Mouse (Mus musculus): ENCODE measurements around the gene Crot. TPM values are rescaled to one million over a fixed set of nuclear protein-coding genes. Genes with fewer than 3 reads are reported as not detected.
"Not testable (repeated sequence)": the region's sequence is repeated elsewhere in the genome, so short reads cannot be mapped to it uniquely, and the experiment has no call there.

The Crot gene
- total RNA-seq (2021): 10 to 100 TPM; 22.6 to 25.2 TPM

DNA sequence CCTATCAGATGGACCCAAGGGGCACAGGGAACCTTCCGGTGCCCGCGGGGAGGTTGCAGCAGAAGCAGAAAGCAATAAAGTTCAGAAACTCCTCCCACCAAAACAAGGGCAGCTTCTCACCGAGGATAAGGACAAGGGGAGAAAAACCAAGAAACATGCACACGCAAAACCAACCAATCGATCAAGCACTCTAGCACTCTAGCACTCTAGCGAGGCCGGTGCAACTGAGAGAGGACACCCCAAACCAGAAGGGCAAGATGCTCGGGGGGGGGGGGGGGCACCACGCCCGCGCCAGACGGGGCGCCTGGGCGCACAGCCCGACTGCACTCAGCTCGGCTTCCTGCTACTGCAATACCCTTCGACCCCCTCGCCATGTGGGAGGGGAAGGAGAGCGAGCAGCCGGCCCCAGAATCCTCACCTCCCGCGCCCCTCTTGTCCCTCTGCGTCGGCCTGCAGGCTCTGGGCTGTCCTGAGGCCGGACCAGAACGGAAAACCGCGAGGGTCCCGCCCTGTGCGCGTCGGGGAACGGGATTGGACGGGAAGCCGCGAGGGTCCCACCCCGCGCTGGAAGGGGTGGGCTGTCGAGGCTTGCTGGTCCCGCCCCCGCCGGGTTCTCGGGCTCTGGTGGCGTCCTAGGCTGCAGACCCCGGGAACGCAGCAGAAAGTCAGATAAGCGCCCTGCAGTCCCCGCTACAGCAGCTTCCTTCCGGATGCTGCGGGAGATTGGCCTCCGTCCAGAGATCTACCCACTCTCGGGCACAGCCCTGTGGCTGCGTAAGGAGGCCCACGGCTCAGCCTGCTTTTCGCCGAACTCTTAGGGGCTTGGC is at the start of gene Crot:
TSS of gene Crot (minus strand) at position 639 of the 827 bp plus-strand sequence.
- intact Hi-C loops (cut with DNase I): loop anchor here (5.0 kb wide), 3 partner anchors 105 to 165 kb away; partner anchors contain the start of genes Dmtf1 and Tmem243
- peak; percentile 91 for DNase-seq (ENCODE audit: low spot score)

DNA sequence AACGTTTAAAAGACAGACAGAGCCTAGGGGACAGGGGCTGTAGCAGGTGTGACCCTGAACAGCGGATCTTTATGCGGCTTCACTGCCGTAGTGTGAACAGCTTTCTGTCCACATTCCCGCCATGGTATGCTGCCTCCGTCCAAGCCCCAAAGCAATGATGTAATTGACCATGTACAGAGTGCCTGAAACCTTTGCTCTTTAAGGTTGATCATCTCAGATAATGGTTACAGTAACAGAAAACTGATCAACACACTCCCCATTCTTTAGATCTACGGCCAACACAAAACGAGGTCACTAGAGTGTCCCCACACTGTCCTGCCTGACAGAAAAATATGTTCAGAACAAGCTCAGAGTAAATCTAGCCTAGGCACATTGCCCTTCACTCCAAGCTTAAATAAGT is 48.8 kb upstream of the Crot start:
- DNase-seq (ENCODE audit: low spot score): no peak
- intact Hi-C loops (cut with DNase I): loop anchor here (10.0 kb wide), 2 partner anchors 101 to 551 kb away; no protein-coding TSS in a partner anchor

DNA sequence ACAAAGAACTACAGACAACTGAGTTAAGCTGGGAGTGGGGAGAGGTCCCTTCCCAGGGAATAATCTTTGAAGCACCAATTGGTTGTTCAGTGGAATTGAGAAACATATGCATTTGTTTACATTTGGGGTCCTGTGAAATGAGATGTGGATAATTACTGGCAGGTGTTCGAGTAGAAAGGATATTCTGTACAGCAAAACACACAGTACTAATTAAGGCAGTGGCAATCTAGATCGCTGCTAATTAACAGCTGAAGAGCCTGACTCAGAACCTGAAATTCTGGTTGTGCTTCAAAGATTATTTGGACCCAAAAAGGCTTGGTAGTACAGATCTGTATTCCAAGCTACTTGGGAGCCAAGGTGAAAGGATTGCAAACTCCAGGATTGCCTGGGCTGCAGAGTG is 47.7 kb upstream of the Crot start:
- no peak for DNase-seq (ENCODE audit: low spot score)
- intact Hi-C loops (cut with DNase I): loop anchor here (10.0 kb wide), 2 partner anchors 100 to 550 kb away; no protein-coding TSS in a partner anchor

DNA sequence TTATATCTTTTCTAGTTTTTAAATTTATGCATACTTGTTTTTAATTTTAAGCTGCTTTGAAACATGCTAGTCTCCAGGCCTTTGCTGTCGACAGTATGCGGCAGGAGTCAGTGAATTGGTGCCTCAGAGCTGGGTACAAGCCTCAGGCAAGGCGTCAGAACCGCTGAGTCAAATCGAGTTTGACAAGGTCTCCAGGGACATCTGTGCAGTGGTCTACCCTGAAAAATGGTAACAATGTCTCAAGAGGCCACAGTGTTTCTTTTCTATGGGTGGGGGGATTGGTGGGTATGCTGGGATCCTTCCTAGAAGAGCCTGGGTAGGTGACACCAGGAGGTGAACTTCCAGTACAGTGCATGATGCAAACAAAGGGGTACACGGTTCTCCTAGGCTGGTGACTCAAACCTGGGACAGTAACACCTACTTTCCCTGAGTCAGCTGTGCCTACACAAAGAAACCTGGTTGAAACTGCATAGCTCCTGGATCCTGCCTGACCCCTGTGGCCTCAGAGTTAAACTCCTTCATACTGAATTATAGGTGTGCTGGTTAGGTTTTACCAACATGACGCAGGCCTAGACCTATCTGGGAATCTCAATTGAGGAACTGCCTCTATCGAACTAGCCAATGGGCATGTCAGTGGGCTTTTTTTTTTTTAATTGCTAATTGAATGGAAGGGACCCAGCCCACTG is 46.6 kb upstream of the Crot start:
- no peak for DNase-seq (ENCODE audit: low spot score)
- intact Hi-C loops (cut with DNase I): loop anchor here (10.0 kb wide), 2 partner anchors 99 to 549 kb away; no protein-coding TSS in a partner anchor

DNA sequence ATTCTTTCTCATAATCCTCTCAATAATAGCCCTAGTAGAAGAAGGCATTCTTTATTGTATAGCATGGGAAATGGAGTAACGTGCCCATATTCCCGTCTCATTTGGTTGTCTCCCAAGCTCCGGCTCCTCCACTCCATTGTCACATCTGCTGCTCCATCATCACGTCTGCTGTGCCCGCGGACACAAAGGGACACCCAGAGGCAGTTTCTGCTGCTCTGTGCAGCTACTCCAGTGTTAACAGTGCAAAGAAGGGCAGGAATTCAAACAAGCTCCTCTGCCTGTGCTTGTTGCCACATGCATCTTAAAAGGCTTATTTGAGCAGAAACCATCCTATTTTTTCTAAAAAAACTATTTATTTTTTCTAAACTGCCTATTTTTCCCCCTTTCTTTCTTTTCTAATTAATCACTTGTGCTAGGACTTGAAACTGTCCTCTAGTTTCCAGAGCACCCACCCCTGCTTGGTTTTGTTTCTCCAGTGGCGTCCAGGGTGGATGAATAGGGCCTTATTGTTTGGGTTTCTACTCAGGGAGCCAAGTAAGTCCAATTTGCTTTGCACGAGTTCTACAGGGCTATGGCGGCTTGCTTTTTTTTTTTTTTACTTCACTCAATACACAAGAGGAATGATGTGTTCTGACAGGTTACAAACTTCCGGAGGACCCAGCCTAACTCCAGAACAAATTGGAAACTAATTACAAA is 45.7 kb upstream of the Crot start:
- no peak for DNase-seq (ENCODE audit: low spot score)
- intact Hi-C loops (cut with DNase I): loop anchor here (10.0 kb wide), 2 partner anchors 98 to 548 kb away; no protein-coding TSS in a partner anchor

DNA sequence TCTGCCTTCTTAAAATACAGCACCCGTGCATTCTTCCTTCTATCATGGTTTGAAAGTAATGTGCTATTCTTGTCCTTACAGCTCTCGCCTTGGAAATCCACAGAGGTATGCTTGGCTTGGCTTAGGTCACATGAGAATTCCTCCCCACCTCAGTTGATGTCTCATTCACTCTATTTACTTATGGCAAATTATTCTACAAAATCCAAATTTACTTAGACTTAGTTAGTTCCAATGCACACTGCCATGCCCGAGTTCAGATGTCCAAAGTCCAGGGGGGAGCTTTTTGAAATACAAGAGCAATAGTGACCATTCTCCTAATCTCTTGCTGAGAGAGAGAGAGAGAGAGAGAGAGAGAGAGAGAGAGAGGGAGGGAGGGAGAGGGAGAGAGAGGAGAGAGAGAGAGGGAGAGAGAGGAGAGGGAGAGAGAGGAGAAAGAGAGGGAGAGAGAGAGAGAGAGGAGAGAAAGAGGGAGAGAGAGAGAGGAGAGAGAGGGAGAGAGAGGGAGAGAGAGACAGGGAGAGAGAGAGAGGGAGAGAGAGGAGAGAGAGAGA is 43.6 kb upstream of the Crot start:
- no peak for DNase-seq (ENCODE audit: low spot score)
- intact Hi-C loops (cut with DNase I): loop anchor here (10.0 kb wide), 2 partner anchors 96 to 546 kb away; no protein-coding TSS in a partner anchor

DNA sequence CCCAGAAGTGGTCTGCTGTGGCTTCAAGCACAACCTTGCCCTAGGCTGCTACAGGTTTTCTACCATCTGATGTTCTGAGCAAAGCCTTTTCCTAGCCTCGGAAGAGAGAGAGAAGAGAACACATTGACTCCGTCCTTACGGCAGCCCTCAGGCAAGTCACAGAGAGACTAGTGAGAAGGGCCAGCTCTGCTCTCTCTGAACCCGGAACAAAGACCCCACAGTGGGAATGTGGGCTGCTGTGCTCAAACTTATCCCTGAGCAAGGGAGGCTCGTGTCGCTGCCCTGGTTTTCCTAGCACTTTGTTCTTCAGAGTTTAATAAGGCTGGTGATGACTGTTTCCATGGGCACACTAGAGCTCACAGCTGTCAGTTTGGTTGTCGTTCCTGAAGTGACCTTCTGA is 42.9 kb upstream of the Crot start:
- no peak for DNase-seq (ENCODE audit: low spot score)
- intact Hi-C loops (cut with DNase I): loop anchor here (10.0 kb wide), 2 partner anchors 95 to 545 kb away; no protein-coding TSS in a partner anchor

DNA sequence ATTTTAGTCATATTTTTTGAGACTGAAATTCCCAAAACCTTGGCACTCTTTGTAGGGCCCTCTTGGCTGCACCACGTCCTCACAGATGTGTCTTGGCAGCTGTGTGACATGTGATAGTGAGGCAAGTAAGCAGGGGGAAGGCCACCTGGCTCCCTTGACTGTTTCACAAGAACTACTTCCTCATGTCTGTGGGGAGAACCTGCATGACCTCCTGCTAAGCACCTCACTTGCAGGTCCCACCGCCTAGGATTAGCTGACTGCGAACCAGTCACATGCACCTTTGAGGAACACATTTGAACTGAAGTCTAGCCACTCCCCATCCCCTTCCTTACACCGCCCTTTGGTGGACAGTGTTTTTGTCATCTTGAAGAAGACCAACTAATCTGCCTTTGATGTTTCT is 40.2 kb upstream of the Crot start:
- intact Hi-C loops (cut with DNase I): no loop called here
- no peak for DNase-seq (ENCODE audit: low spot score)

DNA sequence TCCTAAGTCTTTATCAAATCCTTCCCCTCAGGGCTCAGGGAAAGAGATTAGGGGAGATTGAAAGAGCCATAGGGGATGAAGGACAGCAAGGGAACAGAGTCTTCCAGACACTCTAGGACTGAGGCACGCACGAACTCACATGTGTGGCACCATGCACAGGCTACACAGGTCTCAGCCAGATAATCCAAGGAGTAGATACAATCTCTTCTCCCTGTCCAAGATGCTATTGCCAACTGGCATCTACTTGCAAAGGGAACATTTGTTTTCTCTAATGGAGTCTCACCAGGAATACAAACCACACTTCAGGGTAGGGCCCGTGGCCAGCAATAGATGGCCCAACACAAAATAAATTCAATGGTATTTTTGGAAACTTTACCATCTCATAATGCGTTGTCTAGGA is 38.3 kb upstream of the Crot start:
- intact Hi-C loops (cut with DNase I): no loop called here
- DNase-seq (ENCODE audit: low spot score): no peak

DNA sequence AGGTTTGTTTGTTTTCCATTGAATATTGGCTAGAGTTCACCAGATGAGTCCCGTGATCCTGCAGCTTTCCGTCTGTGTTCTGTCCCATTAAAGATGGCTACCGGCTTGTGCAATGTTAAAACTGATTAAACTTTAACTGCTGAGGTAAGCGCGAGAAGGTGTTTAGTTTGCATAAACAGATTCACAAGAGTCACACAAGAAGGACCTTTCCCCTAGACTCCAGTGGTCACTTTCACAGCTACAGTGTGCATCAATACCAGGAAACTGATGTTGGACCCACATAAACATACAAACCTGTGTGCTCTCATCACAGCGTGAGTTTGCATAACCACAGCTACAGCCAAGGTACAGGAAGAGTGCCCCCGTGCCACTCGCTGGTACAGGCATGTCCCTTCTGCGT is 37.4 kb upstream of the Crot start:
- DNase-seq (ENCODE audit: low spot score): no peak
- intact Hi-C loops (cut with DNase I): no loop called here

DNA sequence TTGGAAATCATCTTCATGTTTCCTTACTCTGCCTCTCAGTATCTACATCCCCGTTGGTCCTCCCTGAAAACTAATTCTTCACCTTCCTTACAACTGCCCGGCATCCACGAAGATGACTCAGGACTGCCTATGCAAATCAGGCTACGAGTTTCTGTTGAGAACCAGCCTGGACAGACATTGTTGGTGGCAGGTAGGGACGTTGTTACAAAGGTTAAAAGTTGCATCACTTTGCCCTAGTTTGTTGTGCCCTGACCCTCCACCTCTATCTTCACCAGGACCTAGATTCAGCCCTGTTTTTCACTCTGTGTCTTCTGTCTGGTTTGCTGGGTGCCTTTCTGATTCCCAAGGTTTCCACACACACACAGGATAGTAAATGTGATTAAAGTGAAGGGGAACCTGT is 36.7 kb upstream of the Crot start:
- no peak for DNase-seq (ENCODE audit: low spot score)
- intact Hi-C loops (cut with DNase I): no loop called here

DNA sequence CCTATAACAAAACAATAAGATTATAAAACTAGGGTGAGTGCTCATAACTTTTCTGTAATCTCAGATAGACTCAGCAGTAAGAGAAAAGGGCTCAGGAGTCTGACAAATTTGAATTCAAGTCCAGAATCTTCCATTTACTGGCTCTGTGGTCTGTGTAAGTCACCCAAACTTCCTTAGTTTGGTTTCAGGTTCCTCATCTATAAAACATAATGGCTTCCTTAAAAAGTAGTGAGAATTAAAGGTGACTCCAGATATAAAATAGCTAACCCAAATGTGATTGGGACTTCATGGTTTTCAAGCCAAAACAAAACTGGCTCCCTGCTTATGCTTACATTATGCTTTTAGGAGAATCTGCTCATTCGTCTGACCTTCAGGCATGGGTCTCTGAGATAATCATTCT is 35.5 kb upstream of the Crot start:
- intact Hi-C loops (cut with DNase I): no loop called here
- DNase-seq (ENCODE audit: low spot score): no peak

DNA sequence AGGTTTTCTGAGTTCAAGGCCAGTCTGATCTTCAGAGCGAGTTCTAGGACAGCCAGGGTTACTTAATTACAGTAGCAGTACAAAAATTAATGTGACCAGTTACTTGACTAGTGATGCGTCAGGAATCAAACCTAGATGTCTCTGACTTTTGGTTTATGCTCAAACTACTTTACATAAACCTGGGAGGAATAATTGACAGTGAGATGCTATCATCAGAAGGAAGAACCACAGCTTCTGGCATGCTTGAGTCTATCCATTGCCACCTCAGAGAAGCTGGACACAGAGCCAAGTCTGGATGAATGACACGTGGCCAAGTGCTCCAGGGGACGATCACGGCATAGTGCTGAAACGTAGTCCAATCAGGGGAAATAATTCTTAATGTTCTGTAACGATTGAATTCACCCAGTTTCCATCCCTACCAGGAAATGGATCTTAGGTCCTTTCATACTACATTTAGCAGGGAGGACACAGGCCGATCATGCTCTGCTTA is 35.0 kb upstream of the Crot start:
- no peak for DNase-seq (ENCODE audit: low spot score)
- intact Hi-C loops (cut with DNase I): no loop called here

DNA sequence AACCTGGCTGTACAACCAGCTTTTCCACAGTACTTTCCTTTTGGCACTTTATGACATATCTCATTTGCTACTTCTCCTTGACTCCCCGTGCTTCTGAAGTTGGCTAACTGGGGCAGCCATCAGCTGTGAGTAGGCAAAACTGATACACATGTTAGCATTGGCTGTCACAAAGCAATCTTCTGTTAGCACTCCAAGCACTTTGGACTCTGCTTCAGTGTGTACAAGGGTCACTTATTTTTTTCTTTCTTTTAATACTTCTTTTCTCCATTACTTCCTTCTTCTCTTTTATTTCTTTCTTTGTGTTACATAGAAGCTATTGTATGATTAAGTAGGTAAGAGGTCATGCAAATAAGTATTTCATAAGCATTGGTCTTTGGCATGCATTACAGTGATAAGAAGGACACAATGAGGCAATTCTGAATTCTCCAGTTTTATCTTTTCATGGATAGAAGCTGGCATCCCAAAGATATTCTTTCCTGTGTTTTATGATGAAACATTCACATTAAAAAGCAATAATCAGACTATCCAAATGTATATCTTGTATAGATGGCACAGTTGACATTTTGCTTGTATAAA is 31.2 kb upstream of the Crot start:
- intact Hi-C loops (cut with DNase I): no loop called here
- DNase-seq (ENCODE audit: low spot score): no peak

DNA sequence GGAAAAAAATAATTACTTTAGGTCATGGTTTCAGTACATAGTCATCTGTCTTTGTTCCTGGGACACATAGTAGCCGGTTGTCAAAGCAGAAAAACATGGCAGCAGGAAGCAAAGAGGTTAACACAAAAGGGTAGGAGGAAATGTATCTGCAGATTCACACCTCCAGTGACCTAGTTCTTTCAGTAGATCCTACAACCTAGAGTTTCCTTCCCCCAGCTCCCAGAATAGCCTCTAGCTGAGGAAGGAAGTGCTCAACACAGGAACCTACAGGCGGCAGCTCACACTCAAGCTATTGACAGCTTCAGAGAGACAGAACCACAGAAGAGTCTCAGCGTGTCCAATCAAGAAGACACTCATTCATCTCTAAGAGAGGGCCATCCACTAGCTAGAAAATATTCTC is 18.2 kb upstream of the Crot start:
- DNase-seq (ENCODE audit: low spot score): no peak
- intact Hi-C loops (cut with DNase I): no loop called here

DNA sequence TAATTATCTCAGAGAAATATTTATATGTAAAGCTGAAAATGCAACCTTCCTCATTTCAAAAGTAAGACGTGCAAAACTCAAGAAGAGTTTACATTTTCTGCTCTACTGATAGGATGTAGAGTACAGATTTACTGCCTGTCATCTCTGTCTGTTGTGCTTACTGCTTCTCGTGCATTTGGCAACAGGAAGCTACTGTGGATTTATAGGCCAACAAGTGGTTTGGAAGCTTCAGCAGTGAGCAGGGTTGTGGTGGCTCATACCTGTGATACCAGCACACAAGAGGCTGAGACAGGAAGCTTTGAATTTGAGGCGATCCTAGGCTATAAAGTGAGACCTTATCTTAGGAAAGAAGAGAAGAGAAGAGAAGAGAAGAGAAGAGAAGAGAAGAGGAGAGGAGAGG is 17.6 kb upstream of the Crot start:
- DNase-seq (ENCODE audit: low spot score): no peak
- intact Hi-C loops (cut with DNase I): no loop called here

DNA sequence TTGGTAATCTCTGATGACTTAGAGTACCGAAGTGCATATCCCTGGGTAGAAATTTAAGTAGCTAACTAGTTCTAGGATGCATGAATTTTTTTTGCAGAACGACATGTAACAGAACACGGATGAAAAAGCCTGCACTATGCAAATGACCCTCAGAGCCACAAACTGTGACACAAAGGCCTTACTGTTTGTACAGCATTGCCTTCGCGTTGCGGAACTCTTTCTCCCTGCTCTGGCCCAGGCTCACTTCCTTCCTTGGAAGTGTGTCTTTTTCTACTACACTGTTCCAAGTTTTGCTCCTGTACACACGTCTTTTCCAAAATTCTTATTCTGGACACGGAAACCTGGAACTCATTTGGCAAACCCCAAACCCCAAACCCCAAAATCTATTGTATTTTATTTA is 14.2 kb upstream of the Crot start:
- DNase-seq (ENCODE audit: low spot score): no peak
- intact Hi-C loops (cut with DNase I): no loop called here

DNA sequence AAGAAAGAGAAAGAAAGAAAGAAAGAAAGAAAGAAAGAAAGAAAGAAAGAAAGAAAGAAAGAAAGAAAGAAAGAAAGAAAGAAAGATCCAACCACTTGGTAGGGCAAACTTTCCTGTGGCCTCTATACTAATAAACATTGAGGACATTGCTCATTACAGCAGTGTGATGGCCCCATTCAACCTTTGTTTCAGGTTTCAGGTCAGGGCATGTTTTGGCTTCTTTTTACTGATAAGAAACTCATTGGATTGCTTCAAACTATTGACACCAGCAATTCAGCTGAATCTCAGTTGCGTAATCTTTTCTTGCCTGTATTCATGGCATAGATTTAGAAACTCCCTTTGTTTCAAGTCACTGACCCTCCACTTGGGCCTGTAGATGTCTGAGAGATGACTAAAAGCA is 13.0 kb upstream of the Crot start:
- no peak for DNase-seq (ENCODE audit: low spot score)
- intact Hi-C loops (cut with DNase I): no loop called here

DNA sequence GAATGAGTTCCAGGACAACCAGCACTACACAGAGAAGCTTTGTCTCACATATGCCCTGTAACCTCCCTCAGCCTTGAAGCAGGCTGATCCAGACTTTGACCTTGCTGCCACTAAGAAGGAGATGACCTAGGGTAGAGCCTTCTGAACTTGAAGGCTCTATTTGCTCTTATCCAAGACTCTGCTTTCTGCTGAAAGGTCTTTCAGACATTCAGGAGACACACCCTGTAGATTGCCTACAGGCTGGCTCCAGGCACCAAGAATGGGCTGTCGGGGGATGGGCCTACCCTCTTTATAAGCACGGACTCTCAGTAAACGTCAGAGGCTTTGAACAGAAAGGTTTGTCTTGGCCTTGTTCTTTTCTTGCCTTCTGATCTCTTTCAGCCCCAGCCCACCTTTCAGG is 9.5 kb upstream of the Crot start:
- DNase-seq (ENCODE audit: low spot score); intact Hi-C loops (cut with DNase I): not testable (repeated sequence)

DNA sequence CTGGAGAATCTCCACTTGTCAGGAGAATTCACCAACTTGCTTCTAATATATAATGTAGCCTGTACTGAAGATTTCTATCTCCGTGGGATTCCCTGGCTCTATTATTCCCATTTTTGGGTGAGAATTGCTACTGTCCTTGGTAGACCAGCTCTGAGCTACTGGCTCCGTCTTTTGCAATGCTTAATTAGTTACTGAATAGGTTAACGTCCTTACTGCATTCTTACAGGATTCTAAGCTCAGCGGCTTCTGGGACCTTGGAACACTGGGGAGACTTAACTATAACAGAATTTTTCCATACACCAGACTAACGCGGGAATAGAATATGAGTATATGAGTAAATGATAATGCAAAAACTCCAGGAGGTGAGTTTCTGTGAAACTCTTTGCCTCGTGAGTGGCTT is 2.9 kb upstream of the Crot start:
- DNase-seq (ENCODE audit: low spot score); intact Hi-C loops (cut with DNase I): not testable (repeated sequence)
